Mouse (Mus musculus) megakaryocyte, embryonic 14.5 days (primary cell): ENCODE results near the gene Tlk2.

ENCODE experiments used
- FLI1 ChIP-seq: IDR thresholded peaks from 2 replicates; pipeline ENCODE4 v1.6.1; 2012; ENCODE audit warnings: low read length, inconsistent platforms, mixed read lengths
- GATA1 ChIP-seq: IDR thresholded peaks from 3 replicates; pipeline ENCODE4 v1.6.1; 2012; ENCODE audit warnings: mixed read lengths, low read length, inconsistent platforms, borderline replicate concordance

DNA sequence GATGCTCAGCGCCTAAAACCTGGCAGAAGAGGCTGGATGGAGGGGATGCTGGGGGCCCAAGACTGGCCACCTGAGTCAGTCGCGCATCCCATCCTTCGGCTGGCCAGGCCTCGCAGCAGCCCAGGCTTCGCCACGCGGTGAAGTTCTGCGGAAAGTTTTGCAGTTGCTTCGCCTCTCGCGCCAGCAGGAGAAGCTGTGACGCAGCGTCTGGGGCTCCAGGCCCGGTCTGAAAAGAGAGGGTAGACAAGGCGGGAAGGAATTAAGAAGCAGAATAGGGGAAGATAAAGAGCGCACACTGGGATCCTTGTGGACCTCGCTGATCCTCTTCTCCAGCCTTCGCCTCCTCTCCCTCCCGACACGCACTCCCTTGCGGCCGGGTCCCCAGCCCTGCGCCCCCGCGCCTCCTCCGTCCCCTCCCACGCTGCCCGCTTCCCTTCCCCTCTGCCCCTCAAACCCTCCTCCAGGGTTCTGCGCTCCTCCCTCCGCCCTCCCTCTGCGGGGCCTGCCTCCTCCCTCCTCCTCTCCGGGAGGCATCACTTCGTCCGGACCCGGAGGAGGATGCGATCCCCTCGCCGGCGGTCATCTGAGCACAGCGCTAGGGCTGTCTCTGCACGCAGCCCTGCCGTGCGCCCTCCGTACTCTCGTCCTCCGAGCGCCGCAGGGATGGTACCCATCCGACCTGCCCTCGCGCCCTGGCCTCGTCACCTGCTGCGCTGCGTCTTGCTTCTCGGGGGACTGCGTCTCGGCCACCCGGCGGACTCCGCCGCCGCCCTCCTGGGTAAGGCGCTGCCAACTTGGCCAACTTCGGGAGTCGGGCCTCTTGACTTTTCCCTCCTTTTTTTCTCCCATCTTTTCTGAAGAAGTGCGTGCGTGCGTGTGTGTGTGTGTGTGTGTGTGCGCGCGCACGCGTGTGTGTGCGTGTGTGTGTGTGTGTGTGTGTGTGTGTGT, 113.8 kb downstream of the Tlk2 start, which contains the start of gene Mrc2:
- TF ChIP-seq GATA1, result no peak
- no peak for TF ChIP-seq FLI1
